Mouse (Mus musculus) myocyte (in vitro differentiated cells): ENCODE measurements around the gene Tiam1.
A peak's percentile ranks its signal among the peaks of the same experiment; 100 is the strongest.

Source experiments
- E2F4 ChIP-seq: IDR thresholded peaks from one replicate; pipeline ENCODE4 v1.6.1; 2011; ENCODE audit warnings: mild to moderate bottlenecking, control low read depth, moderate library complexity; ENCODE audit not compliant: insufficient read depth
- MAX ChIP-seq: IDR thresholded peaks from one replicate; pipeline ENCODE4 v1.6.1; 2011; ENCODE audit warnings: low read depth, mild to moderate bottlenecking, control low read depth
- POLR2A ChIP-seq: IDR thresholded peaks from one replicate; pipeline ENCODE4 v1.6.1; 2011; ENCODE audit warnings: low read depth, mild to moderate bottlenecking, control low read depth, moderate library complexity; ENCODE audit not compliant: insufficient read length
- POLR2AphosphoS2 ChIP-seq: IDR thresholded peaks from one replicate; pipeline ENCODE4 v1.6.1; 2011; ENCODE audit warnings: low read depth, control low read depth; ENCODE audit not compliant: insufficient read length
- REST ChIP-seq: IDR thresholded peaks from one replicate; pipeline ENCODE4 v1.6.1; 2011; ENCODE audit warnings: mild to moderate bottlenecking, control low read depth, moderate library complexity; ENCODE audit not compliant: insufficient read depth, insufficient read length

DNA sequence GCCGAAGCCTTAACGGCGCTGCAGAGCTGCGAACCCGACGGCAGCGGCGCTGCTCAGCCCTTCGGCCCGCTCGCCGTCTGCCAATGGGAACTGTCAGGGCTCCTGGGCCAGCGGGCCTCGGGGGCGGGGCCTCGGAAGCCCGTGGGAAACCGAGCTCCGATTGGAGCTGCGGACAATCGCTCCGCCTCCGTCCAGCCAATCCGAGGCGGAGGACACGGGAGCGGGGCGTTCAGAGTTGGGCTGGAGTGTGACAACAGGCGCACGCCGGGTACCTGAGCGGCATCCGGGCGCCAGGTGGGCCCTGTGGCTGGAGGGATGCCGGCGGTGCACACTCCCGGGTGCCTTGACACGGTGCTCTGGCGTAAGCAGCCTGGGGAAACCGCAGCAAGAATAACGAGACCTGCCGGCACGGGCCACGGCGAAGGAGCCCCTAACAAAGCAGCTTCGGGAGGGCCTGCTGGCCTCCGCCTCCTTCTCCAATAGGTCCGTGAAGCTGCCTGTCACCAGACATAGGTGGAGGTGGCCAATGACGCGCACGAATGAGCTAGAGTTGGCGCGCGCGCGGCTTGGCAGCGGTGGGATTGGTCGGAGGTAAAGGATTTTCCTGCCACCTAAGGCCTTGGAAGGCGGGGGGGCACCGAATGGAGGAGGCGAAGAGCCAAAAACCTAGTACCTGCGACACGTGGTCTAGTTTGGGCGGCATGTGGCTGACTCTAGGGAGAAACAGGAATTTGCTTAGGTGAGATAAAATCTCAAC is at the start of gene Tiam1:
- TF ChIP-seq POLR2A (peak; percentile 65), MAX (no peak), REST (no peak), E2F4 (peak; percentile 88), POLR2AphosphoS2 (no peak)
